Mouse (Mus musculus) adrenal gland, adult 2 months (tissue): Measurements from ENCODE around the gene Nat8. TPM values are rescaled to one million over a fixed set of nuclear protein-coding genes. Genes with fewer than 3 reads are reported as not detected.
"Not testable (repeated sequence)": the region's sequence is repeated elsewhere in the genome, so short reads cannot be mapped to it uniquely, and the experiment has no call there.

Source experiments
- DNase-seq: peaks from one replicate; pipeline ENCODE4 v3.0.0; 2021
- long read RNA-seq: library from polyadenylated mRNA; stranded (forward); transcript quantifications from one replicate; pipeline ENCODE4 v2.0.0, GENCODE M21; 2021
- polyA plus RNA-seq: library from polyadenylated mRNA; depleted of rRNA; stranded (reverse); fragments of >200 nt; gene quantifications from 2 replicates; pipeline ENCODE4 v1.2.3, GENCODE M21; 2012; rRNA removed
- total RNA-seq, 2 experiments: library from RNA; stranded (reverse); gene quantifications; 2 replicates each; pipeline ENCODE4 v1.2.3; 2021

Gene Nat8
- 1 to 10 TPM; 1.8 to 8.2 TPM for total RNA-seq
- polyA plus RNA-seq: 2.3 and 3.3 TPM in 2 replicates
- long read RNA-seq, partial matches to known transcripts: 0 of 6 reads
- long read RNA-seq, other reads (novel, unspliced or antisense): 6 of 6 reads

DNA sequence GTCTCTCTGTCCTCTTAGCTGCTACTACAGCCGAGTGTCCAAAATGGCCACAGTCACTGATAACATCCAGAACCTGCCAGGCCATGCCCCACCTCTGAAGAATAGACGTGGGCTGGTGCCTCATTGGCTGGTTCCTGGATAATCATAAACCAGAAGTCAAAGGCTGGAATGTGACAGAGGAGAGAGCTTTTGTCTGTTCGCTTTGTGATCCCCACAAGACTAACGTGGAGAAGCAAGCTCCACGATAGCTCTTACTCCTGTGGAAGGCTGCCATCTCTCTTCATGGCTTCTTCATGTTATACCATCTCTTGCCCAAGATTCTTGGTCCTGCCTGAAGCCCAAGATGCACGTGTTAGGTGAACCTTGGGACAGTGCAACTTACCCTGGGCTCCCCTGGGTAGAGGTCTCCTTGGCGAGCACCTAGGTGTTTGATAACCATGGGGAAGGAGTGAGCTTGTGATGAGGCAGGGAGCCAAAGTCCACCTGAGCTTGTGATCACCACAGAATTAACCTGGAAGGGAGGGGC lies at the start of gene Nat8:
Gene Nat8, minus strand, starts transcription at position 287 of the 526 bp plus-strand sequence.
- DNase-seq: no peak

DNA sequence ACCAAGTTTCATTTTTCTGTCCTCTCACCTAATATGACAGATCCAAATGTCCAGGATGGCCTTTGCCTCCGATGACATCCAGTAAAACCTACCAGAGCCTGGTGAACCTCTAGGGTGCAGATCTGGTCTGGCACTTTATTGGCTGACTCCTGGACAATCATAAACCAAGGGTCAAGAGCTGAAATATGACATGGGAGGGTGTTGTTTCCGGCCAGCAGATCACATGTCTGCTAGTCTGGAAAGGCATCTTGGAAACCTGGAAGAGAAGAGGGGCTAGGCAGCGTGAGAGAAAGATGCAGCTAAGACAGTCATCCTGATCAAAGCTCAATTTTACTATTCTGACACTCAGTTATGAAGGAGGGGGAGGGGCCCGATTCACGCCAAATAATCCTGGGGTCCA lies 37.1 kb upstream of the Nat8 start, which contains the start of gene Nat8f2:
Gene Nat8f2, minus strand, starts transcription at position 153 of the 400 bp plus-strand sequence.
- DNase-seq: peak; percentile 9

DNA sequence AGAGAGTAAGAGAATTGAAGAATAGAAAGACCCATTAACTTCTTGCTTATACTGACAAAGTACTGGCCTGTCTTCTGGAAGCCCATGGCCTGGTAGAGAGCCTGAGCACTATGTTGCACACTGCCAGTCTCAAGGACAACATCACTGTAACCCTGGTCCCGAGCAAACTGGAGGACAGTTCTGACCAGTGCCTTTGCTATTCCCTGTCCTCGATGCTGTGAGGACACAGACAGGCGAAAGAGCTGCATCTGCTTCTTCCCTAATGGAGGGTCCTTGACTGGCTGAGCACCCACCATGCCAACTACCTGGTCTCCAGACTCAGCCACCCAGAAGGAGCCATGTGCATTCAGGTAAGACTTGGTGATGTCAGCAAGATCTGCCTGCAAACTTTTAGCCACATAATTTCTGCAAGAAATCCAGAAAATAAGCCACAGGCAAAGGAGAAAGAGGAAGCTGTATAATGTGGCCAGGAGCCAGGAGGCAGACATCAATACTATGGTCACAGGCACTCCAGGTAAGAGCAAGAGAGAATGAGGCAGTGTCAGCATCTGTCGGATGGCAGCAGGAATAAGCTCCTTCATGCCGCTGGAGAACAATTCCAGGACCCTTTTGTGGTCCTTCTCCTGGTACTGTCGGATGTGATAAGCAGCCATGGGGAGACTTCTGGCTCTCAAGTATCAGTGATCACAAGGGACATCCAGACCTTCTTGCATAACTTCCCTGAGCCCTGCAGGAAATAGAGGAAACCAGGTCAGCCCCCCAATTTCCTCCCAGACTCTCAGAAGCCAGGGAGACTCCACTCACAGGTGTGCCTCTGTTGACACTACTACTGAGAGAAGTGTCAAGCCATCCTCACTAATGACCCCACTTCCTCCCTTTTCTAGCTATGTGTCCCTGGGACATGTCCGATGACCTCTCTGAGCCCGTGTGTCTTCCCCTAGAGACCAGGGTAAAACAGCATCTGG lies 36.1 kb upstream of the Nat8 start:
- DNase-seq: peak; percentile 52

DNA sequence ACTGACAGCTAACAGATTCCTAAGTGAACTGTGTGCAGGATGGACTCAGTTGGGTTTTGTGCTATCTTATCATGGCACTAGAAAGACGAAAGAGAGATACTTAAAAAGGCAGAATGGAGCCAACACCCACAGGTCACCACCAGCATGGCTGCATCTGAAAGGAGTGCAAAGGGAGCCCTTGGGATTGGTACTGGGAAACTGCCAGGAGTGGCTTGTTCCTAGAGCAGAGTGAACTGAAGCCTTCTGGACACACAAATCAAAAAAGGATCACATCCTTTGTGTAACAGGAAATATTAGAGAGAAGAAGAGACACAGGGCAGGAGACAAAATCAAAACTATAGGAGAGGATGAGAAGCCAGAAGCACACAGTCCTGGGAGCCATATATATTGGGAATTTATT lies 35.1 kb upstream of the Nat8 start:
- DNase-seq: not testable (repeated sequence)

DNA sequence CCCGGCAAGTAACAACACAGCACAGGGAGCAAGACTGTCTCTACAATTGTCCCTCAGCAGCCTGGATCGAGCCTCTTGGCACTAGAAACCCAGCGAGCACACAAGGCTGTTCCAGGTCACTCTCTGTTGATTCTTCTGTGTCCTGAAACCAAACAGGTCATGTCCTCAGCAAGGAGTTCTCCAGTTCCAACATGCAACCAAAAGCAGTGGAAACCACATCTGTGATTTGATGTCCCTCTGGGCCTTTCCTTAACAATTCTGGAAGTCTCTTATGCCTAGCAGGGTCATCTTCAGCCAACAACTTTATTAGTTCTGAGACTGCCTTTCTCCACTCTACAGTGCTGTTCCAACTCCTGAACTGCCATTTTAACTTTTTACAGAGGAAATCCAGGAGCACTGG lies 34.3 kb upstream of the Nat8 start:
- DNase-seq: peak; percentile 6

DNA sequence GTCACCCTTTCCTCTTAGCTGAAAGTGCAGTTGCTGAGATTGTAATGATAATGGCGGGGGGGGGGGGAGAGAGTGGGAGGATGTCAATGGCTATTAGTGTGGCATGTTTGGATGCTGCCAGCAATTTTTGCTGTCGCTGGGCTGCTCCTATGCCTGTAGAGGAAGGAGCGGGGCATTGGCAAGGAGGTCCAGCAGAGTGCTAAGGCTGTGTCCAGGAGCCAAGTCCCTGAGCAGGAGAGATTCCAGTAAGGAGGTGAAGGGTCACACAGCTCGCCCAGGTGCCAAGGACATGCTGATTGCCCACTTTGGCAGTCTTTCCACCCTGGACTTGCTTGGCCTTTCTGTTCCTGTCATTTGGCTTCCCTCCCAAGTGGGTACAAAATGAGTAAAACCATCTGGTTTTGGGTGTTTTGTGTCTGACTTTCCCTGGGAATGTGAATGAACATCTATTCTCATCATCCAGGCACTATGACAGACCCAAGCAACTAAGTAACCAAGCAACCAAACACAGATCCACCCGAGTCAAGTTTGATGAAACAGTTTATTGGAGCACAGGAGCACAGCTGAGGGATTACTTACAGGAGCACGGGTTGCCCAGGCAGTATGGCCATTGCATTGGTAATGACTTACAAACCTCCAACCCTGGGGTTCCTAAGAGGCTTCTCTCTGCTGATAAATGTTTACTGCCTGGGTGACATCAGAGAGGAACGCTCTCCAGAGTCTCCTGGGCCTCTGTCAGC lies 33.2 kb upstream of the Nat8 start:
- peak; percentile 58 for DNase-seq

DNA sequence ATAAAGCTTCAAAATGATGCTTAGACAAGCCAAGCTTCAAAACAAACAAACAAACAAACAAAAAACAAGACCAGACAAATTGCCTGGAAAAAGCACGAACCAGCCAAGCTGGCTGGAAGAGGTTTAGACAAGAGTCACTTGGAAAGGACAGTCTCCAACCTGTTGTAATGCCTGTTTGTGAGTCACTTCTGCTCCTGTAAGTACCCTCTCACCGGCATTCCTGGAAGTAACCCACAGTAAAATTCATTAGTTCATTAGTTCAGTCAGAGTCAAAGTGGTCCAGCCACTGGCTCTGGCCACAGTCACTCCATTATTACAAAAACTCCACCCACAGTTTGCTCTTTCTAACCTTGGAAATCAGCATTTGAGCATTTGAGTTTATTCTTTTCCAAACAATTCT lies 32.0 kb upstream of the Nat8 start:
- no peak for DNase-seq

DNA sequence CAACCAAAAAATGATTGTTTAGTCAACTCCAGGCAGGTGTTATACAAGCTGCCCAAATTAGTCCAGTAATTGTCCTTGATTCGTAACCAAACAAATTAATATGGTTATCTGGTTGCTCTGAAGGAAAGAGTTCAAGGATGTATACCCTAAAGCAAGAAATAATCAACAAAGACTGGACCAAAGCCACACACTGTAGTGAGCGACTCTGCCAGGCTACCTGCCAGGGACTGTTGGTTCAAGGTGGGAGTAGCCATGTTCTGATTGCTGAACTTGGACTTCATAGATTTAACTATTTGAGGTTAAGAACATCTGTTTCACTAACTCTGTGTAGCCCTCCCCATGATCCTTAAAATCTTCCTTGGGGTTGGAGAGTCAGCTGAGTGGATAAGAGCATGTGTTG lies 31.3 kb upstream of the Nat8 start:
- peak; percentile 34 for DNase-seq

DNA sequence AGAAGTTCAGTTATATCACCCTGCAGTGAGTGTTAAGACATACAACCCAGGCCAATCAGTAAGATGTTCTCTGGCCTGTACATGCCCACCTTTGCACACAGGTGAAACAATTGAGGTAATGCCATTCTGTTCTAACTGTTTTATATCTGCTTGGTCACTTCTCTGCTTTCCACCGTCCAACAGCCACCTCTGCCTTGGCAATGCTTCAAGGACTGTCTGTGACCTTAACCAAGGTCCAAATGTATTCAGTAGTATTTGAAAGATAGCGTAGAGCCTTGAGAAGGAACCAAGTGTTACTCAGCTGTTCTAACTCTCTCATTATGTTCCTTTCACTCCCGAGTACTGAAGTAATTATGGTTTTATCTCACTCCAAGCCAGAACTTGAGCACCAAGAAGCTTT lies 30.7 kb upstream of the Nat8 start:
- DNase-seq: peak; percentile 89

DNA sequence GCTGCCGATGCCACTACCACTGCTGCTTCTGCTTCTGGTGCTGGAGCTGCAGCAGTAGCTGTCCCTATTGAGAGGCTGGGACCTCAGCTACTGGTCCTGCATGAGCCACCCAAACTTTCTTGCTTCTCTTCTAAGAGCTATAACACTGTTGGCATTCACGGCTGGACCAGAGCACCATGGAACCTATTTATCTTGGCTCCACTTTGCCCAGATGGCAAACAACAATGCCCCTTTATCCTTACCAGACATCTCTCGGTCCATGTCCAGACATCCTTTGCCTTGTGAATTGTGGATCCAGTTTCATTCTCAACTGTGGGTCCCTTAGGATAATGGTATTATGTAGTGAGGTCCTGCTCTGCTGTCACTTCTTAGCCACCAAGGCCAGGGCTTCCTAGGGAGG lies 29.4 kb upstream of the Nat8 start:
- no peak for DNase-seq

DNA sequence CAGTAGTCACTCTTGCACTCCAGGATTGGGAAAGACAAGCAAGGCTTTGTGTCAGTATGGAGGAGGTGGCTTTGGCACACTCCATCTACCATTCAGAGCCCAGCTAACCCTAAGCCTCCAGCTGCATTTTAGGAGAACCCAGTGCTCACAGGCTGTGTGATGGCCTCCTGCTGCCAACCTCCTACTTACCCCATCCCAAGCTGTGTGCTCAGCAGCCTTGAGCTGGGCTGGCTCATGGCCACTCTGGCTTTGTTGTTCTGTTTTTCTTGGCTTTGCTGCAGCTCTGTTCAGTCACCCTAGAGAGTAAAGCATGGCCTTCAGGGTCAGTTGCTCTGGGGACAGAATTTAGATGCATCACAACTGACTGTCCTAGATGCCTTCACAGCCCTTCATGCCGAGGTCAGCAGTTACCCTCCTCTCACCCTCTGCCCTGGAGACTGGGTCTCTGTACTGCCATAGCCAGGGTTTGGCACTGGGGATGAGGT lies 24.4 kb upstream of the Nat8 start:
- DNase-seq: peak; percentile 97

DNA sequence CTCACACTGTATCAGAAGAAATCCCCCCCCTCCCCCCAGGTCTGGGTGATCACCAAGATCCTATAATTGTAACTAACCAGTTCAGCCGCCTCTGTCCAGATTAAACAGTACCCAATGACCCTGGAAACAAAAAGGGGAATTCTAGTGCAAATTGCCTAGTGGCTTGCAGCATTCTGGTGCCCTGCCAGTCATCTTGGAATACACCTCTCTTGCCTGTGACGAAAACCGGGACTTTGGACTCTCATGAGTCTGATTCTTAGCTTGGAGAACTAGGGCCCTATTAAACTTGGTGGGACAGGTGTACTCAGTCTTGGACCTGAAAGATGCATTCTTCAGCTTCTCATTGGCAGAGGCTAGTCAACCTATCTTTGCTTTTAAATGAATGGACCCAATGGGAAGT lies 21.6 kb upstream of the Nat8 start:
- peak; percentile 39 for DNase-seq

DNA sequence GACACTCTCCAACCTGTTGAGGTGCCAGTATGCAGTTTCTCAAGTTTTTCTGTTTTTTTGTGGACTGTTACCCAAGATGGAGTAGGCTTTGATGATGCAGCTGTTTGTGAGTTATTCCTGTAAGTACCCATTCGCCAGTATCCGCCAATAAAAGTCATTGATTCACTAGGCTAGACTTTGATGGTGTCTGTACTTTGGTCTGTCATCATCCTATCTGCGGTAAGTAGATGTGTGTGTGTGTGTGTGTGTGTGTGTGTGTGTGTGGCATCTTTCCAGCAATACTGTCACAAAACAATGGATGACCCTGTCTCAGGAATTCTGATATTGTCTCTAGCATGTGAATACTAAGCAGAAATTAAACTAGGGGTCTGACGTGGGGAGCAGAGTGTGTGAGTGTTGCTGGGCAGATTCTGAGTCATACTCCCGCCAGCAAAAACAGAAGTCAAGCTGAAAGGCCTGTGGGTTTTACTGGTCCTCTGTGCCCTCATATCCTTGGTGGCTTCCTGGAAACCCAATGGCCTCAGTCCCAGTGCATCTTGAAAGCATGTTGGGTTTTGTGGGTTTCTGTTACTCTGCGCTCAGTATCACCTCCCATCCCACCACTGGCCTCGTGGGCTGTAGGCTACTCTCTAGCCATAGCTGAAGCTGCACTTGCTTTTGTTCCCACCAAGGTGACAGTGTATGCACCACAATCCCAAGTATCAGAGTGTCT lies 19.3 kb upstream of the Nat8 start:
- DNase-seq: no peak

DNA sequence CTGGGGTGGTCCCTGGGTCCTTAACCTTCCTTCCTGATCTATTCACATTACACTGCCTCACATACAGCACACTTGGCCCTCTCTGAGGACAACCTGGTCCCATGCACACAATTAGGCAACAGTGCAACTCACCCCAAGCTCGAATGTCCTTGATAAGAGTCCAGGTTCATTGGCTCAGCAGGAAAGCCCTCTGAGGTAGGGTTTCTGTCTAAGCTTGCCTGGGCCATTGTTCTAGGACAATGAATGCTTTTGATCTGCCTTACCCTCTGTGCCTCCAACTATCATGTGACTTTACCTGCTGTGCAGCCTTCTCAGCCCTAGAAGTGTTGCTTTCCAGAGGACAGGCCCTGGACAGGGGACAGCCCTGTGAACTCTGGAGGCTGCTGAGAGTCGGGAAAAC lies 17.4 kb upstream of the Nat8 start:
- peak; percentile 64 for DNase-seq

DNA sequence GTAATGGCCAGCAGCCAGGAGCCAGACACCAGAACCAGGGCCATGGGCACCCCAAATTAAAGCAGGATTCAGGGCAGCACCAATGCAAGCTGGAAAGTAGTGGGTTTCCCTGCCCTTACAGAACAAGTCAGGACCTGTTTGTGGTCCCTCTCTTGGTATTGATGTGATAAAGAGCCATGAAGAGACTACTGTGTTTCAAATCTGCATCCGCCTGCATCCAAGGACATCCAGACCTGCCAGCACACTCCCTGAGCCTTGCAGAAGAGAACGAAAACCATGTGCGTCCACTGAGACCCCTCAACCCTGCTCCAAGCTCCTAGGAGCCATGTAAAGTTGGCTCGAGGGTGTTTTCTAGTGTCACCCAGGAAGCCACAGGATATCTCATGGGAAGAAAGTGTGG lies 16.3 kb upstream of the Nat8 start:
- DNase-seq: no peak

DNA sequence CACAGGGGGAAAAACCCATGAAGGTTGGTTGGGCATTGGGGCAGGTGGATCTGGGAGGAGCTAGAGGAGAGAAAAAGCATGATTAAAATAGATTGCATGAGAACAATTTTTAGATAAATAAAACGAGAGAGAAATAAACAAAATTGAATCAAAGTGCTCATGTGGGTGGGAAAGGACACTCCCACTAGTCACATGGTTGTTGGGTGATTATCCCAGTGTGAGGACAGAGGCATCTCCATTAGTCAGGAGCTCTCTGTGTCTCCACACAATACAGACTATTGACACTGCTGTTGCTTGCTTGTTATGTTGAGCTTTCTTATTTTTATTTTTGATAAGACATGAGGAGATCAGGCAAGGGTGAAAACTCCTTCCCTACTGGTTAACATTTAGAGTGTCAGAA lies 15.0 kb upstream of the Nat8 start:
- DNase-seq: no peak

DNA sequence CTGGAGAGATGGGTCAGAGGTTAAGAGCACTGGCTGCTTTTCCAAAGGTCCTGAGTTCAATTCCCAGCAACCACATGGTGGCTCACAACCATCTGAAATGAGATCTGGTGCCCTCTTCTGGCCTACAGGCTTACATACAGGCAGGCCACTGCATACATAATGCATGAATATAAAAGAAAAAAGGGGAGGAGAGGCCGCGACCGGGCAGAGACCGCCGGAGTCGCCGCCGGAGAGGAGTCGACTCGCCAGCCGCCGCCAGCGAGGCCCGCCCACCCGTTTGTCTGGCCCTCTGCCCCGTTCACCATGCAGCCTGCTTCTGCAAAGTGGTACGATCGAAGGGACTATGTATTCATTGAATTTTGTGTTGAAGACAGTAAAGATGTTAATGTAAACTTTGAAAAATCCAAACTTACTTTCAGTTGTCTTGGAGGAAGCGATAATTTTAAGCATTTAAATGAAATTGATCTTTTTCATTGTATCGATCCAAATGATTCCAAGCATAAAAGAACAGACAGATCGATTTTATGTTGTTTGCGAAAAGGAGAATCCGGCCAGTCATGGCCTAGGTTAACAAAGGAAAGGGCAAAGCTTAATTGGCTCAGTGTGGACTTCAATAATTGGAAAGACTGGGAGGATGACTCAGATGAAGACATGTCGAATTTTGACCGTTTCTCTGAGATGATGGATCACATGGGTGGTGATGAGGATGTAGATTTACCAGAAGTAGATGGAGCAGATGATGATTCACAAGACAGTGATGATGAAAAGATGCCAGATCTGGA lies 12.0 kb upstream of the Nat8 start:
- not testable (repeated sequence) for DNase-seq

DNA sequence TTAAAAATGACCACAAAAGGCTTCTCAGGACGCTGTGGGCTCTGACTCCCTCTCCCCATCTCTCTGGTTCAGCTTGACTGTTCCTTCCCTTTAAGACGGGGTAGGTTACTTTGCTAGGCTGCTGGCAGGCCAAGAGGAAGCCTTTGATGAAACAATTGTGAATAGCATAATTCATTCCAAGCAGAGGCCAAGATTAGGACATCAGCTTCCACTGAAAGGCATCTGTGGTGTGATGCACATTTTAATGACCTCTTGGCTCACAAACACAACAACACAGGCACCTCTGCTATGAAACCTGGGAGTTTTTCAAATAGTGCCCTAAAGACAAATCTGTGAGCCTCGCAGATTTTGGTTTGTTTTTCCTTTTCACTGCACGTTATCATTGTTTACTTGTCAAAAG lies 8.1 kb upstream of the Nat8 start:
- peak; percentile 32 for DNase-seq

DNA sequence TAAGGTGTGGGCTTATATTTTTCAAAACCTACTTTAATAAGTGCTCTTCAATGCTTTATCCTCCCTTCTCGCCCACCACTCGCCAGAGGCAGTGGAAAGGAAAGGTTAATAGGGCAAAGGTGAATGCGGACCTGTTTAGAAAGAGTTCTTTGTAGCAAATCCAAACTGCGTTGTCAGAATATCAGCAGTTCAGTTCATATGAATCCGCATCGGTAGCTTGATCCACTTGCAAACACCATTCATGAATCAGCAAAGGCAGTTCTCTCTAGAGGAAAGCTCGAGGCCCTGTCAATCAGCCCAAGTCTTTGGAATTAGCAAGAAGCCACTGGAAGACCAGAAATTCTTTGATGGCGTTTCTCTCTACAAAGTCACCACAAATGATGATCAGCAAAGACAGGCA lies 6.8 kb upstream of the Nat8 start:
- no peak for DNase-seq

DNA sequence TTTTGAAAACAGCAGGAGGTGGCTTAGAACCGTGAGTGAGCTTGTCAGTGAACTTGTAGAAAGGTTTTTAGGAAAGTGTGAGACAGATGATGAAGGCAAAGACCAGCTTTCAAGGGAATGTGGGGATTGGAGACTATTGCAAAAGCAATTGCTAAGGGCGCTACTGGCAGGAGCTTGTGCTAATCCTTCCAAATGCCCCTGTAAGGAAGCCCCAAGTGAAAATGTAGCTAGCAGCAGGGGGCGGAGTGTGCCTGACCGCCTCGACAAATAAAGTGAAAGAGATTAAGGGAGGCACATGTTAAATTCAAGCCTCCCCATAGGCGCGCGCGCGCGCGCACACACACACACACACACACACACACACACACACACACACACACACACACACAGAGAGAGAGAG lies 5.4 kb upstream of the Nat8 start:
- peak; percentile 88 for DNase-seq

DNA sequence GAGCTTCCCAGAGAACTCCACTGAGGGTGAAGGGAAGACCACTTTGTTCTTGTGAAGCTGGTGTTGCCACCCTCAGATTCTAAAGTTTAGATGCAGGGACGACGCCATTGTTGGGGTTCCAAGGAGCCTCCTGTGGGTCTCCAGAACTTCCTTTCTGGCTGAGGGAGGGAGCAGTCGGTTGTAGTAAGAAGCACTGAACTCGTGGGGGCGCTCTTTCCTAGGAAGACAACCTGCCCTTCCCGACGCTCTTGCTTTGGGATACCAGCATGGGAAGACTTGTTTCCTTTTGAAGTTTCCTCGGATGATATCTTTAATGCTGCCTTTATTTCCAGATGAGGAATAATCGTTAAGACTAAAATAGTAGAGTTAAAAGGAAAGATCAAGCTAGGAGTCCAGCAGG lies 4.9 kb upstream of the Nat8 start:
- DNase-seq: peak; percentile 85
